Mouse (Mus musculus) G1E (cell line): Measurements from ENCODE around the gene Wfikkn2.

ENCODE experiments used
- CTCF ChIP-seq: IDR thresholded peaks from 2 replicates; pipeline ENCODE4 v1.5.1; 2012; ENCODE audit warnings: low read depth, low read length, inconsistent platforms, mixed read lengths
- GATA2 ChIP-seq: IDR thresholded peaks from 2 replicates; pipeline ENCODE4 v1.6.1; 2012; ENCODE audit warnings: low read depth, low read length, inconsistent platforms, borderline replicate concordance
- TAL1 ChIP-seq: conservative IDR thresholded peaks from 2 replicates; pipeline ENCODE4 v1.6.1; 2012; ENCODE audit warnings: low read depth, low read length, inconsistent platforms, mixed read lengths

DNA sequence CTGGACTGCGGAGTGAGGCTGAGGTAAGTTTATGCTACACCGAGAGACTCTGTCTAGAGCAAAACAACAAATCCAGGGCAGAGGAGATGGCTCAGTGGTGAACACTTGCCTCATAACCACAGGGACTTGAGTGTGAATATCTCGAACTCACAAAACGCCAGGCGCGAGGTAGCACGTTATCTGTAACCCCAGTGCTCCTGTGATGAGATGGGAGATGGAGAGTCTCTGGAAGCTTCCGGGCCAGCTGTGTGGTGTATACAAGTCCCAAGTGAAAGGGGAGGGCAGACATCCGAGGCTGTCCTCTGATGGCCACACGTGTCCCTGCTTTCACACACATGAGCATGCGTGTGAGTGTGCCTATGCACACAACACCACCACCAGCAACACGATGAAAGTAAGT lies 11.4 kb downstream of the Wfikkn2 start:
- TF ChIP-seq GATA2 (no peak), TAL1 (no peak), CTCF (no peak)
